Mouse (Mus musculus) stomach, embryonic 16.5 days (tissue): Measurements from ENCODE around the gene Zfp239. TPM values are rescaled to one million over a fixed set of nuclear protein-coding genes. Genes with fewer than 3 reads are reported as not detected.
"Not testable (repeated sequence)": the region's sequence is repeated elsewhere in the genome, so short reads cannot be mapped to it uniquely, and the experiment has no call there.

Experiments used
- ATAC-seq: fragments of 200-750 bp; cut with Nextera tagmentation; 2 replicates; pipeline ENCODE4 v1.8.0; 2017; ENCODE audit warnings: moderate number of reproducible peaks, moderate TSS enrichment; ENCODE audit not compliant: insufficient read depth, low FRiP score
- H3K27ac ChIP-seq: fragments of 300-500 bp; sonication (generic); 2 replicates; pipeline ENCODE4 v1.5.1; 2014; ENCODE audit warnings: low read length
- H3K27me3 ChIP-seq: fragments of 300-500 bp; sonication (generic); 2 replicates; pipeline ENCODE4 v1.6.1; 2014; ENCODE audit warnings: low read length, control low read depth, mixed read lengths; ENCODE audit not compliant: control insufficient read depth, insufficient read depth
- H3K36me3 ChIP-seq: fragments of 300-500 bp; sonication (generic); 2 replicates; pipeline ENCODE4 v1.6.1; 2014; ENCODE audit warnings: low read length; ENCODE audit not compliant: control insufficient read depth, insufficient read depth
- H3K4me1 ChIP-seq: fragments of 300-500 bp; sonication (generic); 2 replicates; pipeline ENCODE4 v1.6.1; 2014; ENCODE audit warnings: low read length, control low read depth, mixed read lengths; ENCODE audit not compliant: control insufficient read depth, insufficient read depth
- H3K4me2 ChIP-seq: fragments of 300-500 bp; sonication (generic); 2 replicates; pipeline ENCODE4 v1.6.1; 2014; ENCODE audit warnings: low read depth, low read length, mixed read lengths
- H3K4me3 ChIP-seq: fragments of 300-500 bp; sonication (generic); replicated peaks from 2 replicates; pipeline ENCODE4 v1.5.1; 2014; ENCODE audit warnings: mild to moderate bottlenecking, low read length
- H3K9ac ChIP-seq: fragments of 300-500 bp; sonication (generic); 2 replicates; pipeline ENCODE4 v1.6.1; 2014; ENCODE audit warnings: low read length
- H3K9me3 ChIP-seq: fragments of 300-500 bp; sonication (generic); replicated peaks from 2 replicates; pipeline ENCODE4 v1.6.1; 2016; ENCODE audit warnings: low read length, control low read depth; ENCODE audit not compliant: control insufficient read depth
- WGBS: fragments of 180-500 bp; shearing (Covaris S2); extraction: QIAGEN DNeasy Blood & Tissue Kit; methylation state at CpG from one replicate; pipeline ENCODE4 v1.1.7; 2014; 5-methylcytosine and 5-hydroxymethylcytosine counted together
- polyA plus RNA-seq: library from polyadenylated mRNA; unstranded; fragments of >200 nt; fragmentation: Nextera tagmentation; extraction: Ambion mirVana; gene quantifications from 2 replicates; pipeline ENCODE4 v1.2.1, GENCODE M21; 2015

The Zfp239 gene
- polyA plus RNA-seq, 1 experiment from 2014 or later: 6.0 TPM

DNA sequence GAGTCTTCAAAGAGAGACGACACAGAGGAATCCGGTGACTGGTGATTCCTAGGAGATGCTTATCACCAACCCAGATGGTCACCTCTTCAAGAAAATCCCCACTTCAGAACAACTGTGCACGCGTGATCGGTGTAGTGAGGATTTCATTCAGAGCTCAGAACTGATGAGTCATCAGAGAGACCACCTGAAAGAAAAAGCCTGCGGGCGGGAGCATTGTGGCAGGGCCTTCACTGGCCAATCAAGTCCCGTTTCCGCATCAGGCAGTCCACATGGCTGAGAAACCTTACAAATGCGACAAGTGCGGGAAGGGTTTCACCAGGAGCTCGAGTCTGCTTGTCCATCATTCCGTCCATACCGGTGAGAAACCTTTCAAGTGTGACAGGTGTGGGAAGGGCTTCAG is 9.1 kb downstream of the Zfp239 start:
- Histone ChIP-seq H3K4me3 (no peak overlapping the region), H3K4me2 (no peak overlapping the region), H3K27ac (no peak overlapping the region), H3K9me3 (no peaks in the 10 kb centered on the region), H3K9ac (no peak overlapping the region), H3K4me1 (no peaks in the 10 kb centered on the region), H3K27me3 (no peaks in the 10 kb centered on the region; the same call in 1 of the 2 replicates), H3K36me3 (no peaks in the 10 kb centered on the region)
- WGBS: 66% methylated on average over 14 of the region's 14 CpGs
- ATAC-seq: no peak

DNA sequence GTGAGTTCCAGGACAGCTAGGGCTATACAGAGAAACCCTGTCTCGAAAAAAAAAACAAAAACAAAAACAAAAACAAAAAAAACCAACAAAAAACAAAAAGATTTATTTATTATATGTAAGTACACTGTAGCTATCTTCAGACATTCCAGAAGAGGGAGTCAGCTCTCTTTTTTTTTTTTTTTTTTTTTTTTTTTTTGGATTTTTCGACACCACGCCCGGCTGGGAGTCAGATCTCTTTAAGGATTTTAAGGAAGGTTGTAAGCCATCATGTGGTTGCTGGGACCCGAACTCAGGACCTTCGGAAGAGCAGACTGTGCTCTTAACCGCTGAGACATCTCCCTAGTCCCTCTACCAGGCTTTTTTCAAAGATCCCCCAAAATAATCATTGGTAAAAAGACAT is 11.6 kb downstream of the Zfp239 start:
- ATAC-seq, H3K9me3 ChIP-seq, H3K4me1 ChIP-seq, H3K9ac ChIP-seq, H3K27ac ChIP-seq, H3K27me3 ChIP-seq, H3K4me3 ChIP-seq, H3K36me3 ChIP-seq, H3K4me2 ChIP-seq: not testable (repeated sequence)
- 84% methylated on average over 7 of the region's 7 CpGs for WGBS

DNA sequence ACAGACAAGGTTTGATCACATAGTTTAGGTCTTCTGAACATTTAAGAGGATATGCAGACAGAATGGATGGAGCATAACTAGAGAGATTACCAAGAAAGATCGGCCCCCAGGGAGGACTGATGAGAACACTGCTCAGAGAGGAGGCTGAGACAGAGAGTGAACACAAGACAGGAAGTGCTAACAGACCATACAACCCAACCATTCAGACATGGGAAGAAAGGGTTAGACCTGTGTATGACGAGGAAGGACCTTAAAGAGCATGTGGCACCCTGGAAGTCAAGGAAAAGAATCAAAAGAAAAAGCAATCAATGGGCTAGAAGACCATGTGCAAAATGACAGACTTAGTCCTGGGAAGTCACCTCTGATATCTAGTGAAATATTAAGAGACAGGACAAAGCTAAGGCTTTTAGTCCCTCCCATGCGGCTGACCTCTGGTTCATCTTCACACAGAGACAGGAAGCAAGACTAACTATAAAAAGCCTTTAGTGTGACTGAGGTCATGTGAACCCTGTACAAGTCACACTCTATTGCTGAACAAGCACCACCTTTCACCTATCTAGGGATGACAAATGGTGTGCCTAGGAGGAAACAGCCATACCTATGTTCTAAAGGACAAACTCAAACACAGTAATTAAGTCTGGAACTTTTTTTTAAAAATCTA is 12.9 kb downstream of the Zfp239 start:
- Histone ChIP-seq H3K36me3 (no peaks in the 10 kb centered on the region), H3K9me3 (no peaks in the 10 kb centered on the region), H3K4me1 (peaks cover 6% of the 10 kb centered on the region; the same call in 1 of the 2 replicates), H3K4me3 (no peak overlapping the region), H3K4me2 (no peak overlapping the region), H3K27me3 (no peaks in the 10 kb centered on the region; the same call in 1 of the 2 replicates), H3K9ac (no peak overlapping the region), H3K27ac (no peak overlapping the region)
- ATAC-seq: no peak
- WGBS: 66% methylated on average over 3 of the region's 3 CpGs

DNA sequence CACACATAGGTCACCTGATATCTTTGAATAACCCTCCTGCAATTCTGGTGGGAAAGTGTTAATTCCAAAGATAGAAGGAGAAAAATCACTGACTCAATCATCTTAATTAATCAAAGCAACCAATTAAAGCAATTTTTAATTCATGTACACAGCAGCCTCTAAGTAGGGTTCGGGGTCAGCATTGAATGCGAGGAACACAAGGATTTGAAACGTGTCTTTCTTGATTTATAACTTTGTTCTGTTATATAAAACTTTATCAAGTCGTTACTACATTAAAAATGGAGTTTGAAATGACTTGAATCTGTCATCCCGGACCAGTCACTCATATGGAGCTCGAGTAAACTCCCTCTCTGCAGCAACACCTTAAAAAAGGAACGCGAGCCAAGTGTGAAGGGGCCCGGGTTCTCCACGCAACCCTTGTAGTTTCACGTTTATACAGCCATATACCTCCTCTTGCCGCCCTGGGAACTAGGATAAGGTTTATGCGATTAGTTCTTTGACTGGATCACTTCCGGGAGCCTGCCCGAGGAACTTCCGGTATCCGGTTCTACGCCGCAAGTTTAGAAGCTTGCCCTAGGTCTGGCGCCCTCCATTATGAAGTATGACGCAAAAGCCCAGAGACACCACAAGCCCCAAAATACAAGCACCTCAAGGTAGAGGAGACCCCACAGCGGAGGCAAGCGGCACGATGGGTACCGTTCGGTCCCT is 17.0 kb downstream of the Zfp239 start:
- 10% methylated on average over 26 of the region's 26 CpGs for WGBS

DNA sequence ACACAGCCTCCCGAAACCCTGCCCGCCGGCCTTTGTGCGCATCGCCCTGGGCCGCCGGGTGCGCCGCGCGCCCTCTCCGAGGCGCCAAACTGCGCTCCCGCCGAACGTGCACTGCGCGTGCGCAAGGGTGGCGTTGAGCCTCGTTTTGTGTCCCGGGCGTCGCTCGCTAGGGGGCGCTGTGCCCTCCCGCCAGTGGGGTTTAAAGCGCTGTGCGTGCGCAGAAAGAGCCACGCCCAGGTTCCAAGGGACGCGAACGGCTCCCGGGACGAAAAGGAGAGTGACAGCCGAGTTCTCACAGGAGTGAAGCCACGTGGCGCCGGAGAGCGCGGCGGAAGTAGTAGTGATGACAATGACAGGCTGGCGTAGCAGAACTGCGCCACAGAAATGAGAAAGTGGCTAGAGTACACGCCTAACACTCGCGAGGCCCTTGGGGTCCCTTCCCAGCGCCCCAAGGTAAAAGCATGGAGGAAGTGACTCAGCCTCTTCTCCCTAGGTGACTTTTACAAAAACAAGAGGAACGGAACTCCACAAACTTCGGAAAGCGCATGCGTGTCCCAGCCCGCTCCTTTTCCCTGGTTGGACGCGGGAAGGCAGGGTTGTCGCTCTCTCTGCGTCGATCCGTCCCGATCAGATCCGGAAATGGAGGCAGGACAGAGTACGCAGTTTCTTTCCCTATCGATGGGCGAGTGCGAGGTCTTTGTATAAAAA is 17.7 kb downstream of the Zfp239 start:
- Histone ChIP-seq H3K9ac (peak overlapping the region; percentile 89), H3K36me3 (no peaks in the 10 kb centered on the region), H3K27me3 (no peaks in the 10 kb centered on the region), H3K27ac (peak overlapping the region; percentile 100), H3K9me3 (no peaks in the 10 kb centered on the region), H3K4me3 (peak overlapping the region; percentile 64), H3K4me2 (peak overlapping the region; percentile 66), H3K4me1 (peaks cover 9% of the 10 kb centered on the region; the same call in 1 of the 2 replicates)
- ATAC-seq: peak; percentile 94
- WGBS: under 1% methylated on average over 67 of the region's 67 CpGs

More for the DNA sequence above, 17.0 kb downstream of the Zfp239 start:
- H3K9me3 ChIP-seq: no peaks in the 10 kb centered on the region
- no peaks in the 10 kb centered on the region for H3K36me3 ChIP-seq
- ATAC-seq: peak; percentile 87
- H3K4me2 ChIP-seq: peak overlapping the region; percentile 66
- H3K4me3 ChIP-seq: peak overlapping the region; percentile 64
- H3K27me3 ChIP-seq: no peaks in the 10 kb centered on the region
- H3K4me1 ChIP-seq: peaks cover 9% of the 10 kb centered on the region; the same call in 1 of the 2 replicates
- H3K9ac ChIP-seq: peak overlapping the region; percentile 89
- peak overlapping the region; percentile 100 for H3K27ac ChIP-seq

DNA sequence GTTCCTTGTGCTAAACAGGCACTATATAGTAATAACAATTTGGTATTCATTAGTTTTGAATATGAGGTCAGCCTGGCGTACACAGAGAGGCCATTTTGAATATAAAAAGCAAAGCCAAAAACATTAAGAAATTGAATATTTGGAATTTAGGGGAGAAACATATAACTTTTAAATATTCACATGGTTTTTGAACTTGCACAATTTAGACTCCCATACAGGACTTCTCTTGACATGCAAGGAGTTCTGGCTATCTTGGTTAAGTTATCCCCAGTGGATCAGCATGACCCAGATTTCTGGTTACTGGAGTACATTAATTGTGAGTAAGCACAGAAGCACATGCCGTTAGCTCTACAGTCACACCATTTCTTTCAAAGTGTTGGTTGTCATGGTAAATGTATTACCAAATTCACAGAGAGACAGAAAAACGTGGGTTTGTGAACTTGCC is 18.5 kb downstream of the Zfp239 start:
- 29% methylated on average over 3 of the region's 3 CpGs for WGBS
- H3K4me2 ChIP-seq: peak overlapping the region; percentile 66
- no peaks in the 10 kb centered on the region for H3K27me3 ChIP-seq
- peaks cover 9% of the 10 kb centered on the region; the same call in 1 of the 2 replicates for H3K4me1 ChIP-seq
- no peak for ATAC-seq
- H3K27ac ChIP-seq: peak overlapping the region; percentile 100
- H3K4me3 ChIP-seq: peak overlapping the region; percentile 64
- no peaks in the 10 kb centered on the region for H3K9me3 ChIP-seq
- H3K36me3 ChIP-seq: no peaks in the 10 kb centered on the region
- peak overlapping the region; percentile 37 for H3K9ac ChIP-seq

DNA sequence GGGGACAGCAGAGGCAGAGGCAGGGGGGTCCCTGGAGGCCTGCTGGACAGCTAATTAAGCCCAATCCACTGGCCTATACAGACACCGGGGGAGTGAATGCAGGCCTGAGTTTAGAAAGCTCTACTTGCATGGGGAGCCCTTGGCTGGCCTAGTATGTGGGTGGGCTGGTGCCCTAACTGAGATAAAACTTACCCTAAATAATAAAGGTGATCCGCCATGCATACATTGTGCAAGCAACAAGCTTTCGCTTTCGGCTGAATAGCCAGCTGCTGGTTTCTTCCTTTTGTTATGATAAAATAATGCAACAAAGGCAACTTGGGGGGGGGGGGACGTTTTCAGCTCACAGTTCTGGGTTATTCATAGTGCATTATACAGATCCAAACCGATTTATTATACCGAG is 19.3 kb downstream of the Zfp239 start:
- Histone ChIP-seq H3K4me1 (peaks cover 9% of the 10 kb centered on the region; the same call in 1 of the 2 replicates), H3K27ac (peak overlapping the region; percentile 81; the same call in 1 of the 2 replicates), H3K9ac (no peak overlapping the region), H3K27me3 (no peaks in the 10 kb centered on the region), H3K36me3 (no peaks in the 10 kb centered on the region), H3K4me3 (no peak overlapping the region), H3K4me2 (no peak overlapping the region), H3K9me3 (no peaks in the 10 kb centered on the region)
- no peak for ATAC-seq
- 82% methylated on average over 7 of the region's 7 CpGs for WGBS

DNA sequence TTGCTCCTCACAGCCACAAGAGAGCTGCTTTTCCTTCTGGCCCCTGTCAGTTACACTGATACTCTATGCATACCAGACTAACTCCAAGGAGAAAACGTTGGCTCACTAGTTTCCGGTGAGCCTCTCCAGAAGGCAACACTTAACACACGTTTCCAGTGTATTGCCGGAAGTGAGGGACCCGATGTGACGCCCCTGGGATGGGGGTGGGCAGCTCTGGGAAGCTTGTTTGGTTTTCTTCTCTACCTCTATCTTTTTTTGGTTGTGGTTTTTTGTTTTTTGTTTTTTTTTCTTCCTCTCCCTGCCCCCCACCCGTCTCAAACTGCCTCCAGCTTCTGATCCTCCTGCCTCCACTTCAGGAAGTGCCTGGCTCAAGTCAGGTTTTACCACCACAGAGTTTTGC is 20.1 kb downstream of the Zfp239 start:
- no peak for ATAC-seq
- Histone ChIP-seq H3K27me3 (no peaks in the 10 kb centered on the region), H3K9ac (no peak overlapping the region), H3K4me2 (no peak overlapping the region), H3K36me3 (no peaks in the 10 kb centered on the region), H3K9me3 (no peaks in the 10 kb centered on the region), H3K4me3 (no peak overlapping the region), H3K4me1 (peaks cover 9% of the 10 kb centered on the region; the same call in 1 of the 2 replicates), H3K27ac (no peak overlapping the region)
- 77% methylated on average over 7 of the region's 7 CpGs for WGBS

DNA sequence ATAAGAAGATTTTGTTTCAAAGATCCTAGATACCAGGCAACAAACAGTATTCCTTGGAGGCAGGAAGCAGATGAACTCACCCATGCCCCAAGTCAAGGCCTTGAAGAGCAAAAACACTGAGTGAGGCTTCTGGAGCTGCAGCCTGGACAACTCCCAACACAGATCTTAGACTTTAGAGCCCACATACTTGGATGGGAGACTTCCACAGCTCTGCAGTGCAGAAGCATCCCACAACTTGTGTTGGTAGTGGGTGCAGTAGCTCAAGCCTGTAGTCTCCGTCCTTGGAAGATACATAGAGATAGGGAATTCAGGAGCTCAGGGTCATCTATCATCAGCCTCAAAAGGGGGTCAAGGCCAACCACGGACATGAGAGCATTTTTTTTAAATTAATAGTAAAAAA is 24.0 kb downstream of the Zfp239 start:
- Histone ChIP-seq H3K4me3 (no peak overlapping the region), H3K27ac (no peak overlapping the region), H3K4me1 (no peaks in the 10 kb centered on the region), H3K4me2 (no peak overlapping the region), H3K27me3 (no peaks in the 10 kb centered on the region), H3K9me3 (no peaks in the 10 kb centered on the region), H3K9ac (no peak overlapping the region), H3K36me3 (no peaks in the 10 kb centered on the region)
- WGBS: 80% methylated on average over 2 of the region's 2 CpGs
- ATAC-seq: no peak
